Mouse (Mus musculus): ENCODE results near the gene Kat6b.

Gene Kat6b

GRCm38 (mm10) chr14:21592152-21592551, 110.9 kb downstream of the Kat6b start:
- no peak for DNase-seq (ENCODE audit: low read depth, low spot score)

DNA sequence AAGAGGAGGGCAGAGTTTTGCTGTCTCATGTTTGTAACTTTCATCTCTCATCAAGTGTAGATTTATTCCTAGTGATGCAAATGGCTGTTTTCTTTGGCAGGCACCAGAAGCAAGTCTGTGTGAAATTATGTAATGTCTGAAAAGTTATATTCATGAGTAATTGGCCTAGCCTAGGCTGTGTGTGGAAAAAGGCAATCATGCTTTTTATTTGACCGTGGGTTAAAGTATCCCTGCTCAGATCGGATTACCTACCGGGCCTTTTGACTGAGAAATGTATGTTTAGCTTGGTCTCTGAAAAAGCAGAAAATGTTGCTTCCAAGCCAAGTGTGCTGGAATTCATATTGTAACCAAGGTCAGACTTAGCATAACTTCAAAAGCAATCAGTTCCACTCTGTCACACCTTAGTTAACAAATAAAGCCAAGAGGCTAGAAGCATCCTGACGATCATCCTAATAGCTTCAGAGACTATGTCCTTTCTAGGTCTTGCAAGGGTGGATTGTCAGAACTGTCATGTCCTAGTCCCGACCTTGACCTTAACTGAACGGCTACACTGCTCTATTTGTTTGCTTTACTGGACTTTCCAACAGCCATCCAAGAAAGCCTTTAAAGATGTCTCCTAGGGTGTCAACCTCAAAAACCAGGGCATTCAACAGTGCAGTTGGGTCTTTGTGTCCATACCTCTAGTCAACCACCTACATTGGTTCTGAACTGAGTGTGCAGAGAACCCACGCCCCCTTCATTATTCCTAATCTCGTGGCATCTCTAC, 111.9 kb downstream of the Kat6b start:
- no peak for DNase-seq (ENCODE audit: low read depth, low spot score)

DNA sequence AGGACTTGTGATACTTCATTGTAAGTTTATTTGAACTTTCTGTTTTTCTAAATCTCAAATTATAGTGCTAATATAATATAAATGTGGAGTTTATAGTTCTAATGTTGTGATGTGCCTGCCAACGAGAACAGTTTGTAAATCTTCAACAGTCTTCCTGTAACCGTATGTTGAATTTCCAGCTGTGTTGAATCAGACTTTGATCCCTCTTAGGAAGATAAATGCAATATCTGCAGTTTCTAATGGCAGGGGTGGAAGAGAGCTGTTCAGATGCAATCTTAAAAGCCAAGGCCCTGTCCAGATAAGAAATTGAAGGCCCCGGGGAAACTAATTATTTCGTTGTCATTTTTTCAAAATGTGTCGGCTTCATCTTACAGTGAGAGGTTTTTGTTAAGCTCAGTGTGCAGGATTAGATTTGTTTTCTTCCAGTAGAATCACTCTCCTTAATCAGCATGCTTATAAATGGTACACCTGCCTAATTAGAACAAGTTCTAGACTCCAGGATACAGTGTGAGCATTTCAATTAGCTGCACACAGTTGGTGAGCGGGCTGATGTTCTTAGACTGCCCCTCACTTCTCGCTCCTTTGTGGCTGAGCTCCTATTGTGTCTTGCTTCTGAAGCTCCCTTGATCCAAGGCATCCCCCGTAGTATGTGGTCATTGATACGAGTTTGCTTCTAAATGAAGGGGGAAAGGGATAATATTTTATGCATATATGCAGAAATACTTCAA, 118.4 kb downstream of the Kat6b start:
- DNase-seq (ENCODE audit: low read depth, low spot score): no peak

DNA sequence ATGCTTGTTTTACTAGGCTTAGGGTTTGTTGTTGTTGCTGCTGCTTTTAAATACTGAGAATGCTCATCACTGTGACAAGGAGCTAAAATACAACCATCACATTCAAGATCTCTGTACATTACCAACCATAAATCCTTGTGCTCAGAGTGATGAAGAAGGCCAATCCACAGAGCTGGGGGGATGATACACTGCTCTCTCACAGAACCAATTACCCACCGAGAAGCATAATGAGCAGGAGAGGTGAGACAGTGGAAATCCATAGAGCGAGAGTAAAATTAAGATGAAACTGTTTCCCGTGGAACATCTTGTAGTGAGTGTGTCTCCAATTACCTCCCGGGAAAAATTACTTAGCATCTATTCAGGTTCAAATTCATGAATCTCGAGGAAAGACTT, 118.9 kb downstream of the Kat6b start:
- no peak for DNase-seq (ENCODE audit: low read depth, low spot score)

GRCm38 (mm10) chr14:21600628-21601027, 119.4 kb downstream of the Kat6b start:
- no peak for DNase-seq (ENCODE audit: low read depth, low spot score)

DNA sequence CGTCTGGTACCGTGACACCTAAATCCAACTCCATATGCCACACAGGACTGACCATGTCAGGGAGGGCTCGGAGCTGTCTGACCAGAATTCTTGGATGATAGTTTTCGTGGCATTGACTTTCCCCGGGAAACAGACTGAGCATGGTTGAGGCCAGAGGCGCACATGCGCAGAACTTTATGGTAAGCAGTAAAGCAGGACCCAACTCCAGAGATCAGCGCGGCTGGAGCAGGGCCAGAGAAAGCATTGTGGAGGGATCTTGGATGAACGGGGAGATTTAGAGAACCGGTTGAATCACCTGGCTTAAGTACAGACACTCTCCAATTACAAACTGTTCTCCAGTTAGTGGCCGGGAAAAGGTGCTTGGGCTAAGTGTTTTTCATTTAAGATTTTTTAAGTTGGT, 120.9 kb downstream of the Kat6b start:
- DNase-seq (ENCODE audit: low read depth, low spot score): no peak

DNA sequence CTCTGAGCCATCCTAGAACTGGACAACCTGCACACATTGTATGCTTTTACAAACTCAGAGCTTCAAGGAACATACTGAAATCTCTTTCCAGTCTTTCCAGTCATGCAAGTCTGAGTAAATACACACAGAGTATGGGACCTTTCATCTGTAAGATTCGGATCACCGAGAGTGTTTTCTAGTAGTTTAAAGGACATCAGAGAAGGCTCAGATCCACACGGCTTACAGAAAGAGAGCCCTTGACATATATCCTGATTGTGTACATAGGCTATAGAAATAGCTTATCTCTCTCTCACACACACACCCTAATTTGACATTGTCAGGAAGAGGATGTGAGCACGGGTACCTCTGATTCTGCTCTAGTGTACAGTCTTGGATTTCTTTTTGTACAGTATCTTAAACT, 121.7 kb downstream of the Kat6b start:
- no peak for DNase-seq (ENCODE audit: low read depth, low spot score)

DNA sequence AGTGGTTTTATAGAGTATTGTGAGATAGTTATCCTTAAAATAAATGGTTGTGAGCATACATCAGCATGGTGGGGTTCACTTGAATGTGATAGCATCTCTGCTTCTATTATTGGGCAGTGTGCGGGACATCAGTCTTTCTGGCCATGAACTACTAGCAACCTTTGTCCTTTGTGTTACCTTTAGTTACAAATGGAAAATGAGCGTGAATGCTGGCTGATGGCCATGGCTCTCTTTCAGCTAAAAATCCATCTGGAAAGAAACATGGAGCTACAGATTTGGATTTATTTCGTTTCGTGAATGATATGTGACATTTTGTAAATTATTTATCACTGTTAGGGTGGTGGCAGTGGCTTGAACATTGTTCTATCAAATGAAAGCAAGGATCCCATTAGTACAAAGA, 126.5 kb downstream of the Kat6b start:
- DNase-seq (ENCODE audit: low read depth, low spot score): no peak

GRCm38 (mm10) chr14:21608886-21609285, 127.7 kb downstream of the Kat6b start:
- DNase-seq (ENCODE audit: low read depth, low spot score): no peak

- DNase-seq (ENCODE audit: low read depth, low spot score): peak; percentile 44
Measured at GRCm38 (mm10) chr14:21610224-21610623, 129.0 kb downstream of the Kat6b start.

DNA sequence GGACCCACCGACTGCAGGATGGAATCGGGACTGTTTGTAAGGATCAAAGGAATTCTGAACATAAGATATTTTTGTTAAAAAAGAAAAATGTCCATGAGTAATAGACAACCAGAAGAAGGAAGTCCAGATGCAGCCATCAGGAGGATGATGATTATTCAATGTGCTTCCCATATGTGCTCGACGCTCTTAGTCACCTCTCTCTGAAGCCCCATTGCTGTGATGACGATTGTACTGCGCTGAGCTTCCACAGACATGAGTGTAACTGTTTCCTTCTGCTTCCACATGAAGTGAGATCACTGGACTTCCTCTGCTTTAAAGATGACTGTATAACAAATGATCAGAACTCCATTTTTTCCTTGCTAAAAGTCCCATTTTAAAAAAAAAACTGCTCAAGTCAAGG, 131.8 kb downstream of the Kat6b start:
- no peak for DNase-seq (ENCODE audit: low read depth, low spot score)

GRCm38 (mm10) chr14:21614103-21614502, 132.9 kb downstream of the Kat6b start:
- DNase-seq (ENCODE audit: low read depth, low spot score): no peak

DNA sequence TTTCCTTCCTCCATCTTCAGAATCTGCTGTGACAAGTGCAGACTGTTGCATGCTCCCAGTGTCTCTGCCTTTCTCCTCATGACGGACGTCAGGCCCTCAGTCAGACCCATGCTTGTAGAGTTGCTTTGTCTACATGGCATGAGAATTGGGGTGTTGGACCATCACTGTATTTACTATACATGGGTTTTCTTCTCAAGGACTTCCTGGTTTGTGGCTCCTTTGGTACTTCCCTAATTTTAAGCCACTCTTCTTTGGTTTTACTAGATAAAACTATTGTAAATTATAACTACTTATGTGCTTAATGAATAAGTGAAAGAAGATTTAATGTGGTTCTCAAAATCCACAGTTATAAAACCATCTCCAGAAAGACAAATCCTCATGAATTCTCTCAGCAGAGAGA, 134.6 kb downstream of the Kat6b start:
- DNase-seq (ENCODE audit: low read depth, low spot score): no peak

DNA sequence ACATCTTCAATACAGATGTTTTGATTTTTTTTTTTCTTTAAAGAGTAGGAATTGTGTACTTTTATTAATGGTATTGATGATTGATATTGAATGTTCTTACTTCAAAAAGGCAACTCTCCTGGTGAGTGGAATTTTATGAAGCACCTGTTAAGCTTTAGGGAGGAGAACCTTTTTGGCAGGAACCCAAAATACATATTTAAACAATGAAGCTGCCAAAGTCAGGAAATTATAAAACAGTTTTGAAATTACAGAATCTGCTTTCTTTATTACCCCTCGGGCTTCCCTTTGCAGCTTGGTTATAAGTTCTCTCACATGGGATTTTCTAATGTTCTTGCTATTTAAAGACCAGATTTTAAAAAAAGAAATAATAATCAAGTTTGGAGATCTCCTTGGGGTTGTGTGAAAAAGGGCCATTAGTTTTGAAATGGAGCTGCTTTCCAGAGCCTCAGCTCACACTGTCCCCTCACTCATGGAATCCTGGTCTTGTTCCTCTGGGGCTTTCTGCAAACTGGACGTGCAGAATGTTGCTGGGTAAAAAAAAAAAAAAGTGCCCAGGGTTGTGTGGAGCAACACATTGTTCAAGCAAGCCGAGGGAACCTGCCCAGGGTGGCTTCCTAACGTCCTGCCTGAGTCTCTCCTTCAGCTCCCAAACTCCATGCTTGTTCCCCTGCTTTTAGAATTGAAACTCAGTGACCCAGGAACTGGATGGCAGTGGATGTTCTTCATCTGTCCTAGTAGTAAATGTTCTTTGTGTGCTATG, 136.2 kb downstream of the Kat6b start:
- DNase-seq (ENCODE audit: low read depth, low spot score): no peak

GRCm38 (mm10) chr14:21619951-21620350, 138.7 kb downstream of the Kat6b start:
- DNase-seq (ENCODE audit: low read depth, low spot score): no peak

GRCm38 (mm10) chr14:21625946-21626345, 144.7 kb downstream of the Kat6b start:
- no peak for DNase-seq (ENCODE audit: low read depth, low spot score)

DNA sequence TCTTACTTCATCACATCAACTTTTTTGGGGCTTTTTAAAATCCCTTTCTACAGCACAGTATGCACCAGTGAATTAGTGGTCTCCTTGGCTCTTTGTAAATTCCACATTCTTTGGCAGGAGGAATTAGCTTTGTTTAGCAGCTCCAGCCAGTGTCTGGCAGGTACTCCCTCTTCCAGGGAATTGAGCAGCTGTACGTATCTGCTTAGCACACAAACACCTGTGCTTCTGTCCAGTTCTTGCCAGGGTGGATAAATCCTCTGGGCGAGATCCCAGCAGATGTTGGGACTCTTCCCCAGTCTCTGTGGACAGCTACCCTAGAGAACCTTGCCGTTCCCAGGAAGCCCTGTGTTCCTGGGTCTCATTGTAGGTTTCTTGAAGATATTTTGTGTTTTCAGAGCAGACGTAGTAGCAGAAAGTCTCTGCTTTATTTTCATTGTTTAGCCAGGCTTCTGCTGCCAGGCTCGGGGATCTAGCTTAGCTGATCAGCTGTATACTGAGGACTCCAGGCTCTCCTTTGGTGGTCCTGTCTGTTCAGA, 150.5 kb downstream of the Kat6b start:
- DNase-seq (ENCODE audit: low read depth, low spot score): no peak

DNA sequence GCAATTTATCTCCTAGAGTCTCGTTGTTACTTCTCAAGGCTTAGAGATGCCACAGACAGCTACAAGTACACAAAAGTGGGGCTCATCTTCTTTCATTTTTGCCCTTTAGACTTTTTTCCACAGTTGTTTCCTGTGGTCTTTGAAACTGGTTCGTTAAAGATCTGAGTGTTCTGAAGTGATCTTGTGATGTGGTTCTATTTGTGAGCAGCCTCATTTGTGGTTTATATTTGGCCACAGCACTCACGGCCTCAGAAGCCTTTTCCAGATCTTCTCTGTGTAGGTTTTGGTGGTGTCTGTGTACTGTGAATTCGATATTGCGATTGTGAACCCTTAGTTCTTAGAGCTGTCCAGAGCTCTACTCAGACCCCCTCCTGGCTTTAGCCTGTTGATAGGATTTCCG, 155.3 kb downstream of the Kat6b start:
- DNase-seq (ENCODE audit: low read depth, low spot score): no peak

DNA sequence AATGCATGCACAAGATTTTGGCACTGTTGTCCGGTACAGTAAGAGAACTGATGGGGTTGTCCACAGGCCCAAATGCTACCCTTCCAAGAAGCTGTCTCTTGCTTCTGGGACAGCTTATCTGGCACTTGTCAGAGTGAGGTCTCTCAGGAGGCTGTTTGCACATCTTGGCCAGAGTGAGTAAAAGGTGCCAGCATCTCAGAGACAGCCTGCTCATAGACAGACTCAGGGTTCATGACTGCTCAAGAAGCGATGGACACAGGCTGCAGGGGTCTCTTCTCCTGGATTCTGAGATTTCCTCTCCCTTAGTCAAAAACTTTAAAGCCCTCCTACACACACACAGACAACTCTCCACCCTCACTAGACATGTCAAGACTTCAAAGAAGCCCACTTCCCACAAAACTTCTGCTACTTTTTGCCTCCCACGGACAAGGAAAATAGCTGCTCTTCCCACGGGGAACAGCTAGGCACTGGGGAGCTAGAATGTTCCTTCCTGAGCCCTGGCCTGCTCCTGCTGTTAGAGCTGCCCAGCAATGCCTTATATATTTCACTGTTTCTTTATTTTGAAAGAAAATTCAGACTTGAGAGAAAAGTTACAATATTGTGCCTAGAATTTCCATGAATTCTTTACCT, 159.7 kb downstream of the Kat6b start:
- DNase-seq (ENCODE audit: low read depth, low spot score): no peak

DNA sequence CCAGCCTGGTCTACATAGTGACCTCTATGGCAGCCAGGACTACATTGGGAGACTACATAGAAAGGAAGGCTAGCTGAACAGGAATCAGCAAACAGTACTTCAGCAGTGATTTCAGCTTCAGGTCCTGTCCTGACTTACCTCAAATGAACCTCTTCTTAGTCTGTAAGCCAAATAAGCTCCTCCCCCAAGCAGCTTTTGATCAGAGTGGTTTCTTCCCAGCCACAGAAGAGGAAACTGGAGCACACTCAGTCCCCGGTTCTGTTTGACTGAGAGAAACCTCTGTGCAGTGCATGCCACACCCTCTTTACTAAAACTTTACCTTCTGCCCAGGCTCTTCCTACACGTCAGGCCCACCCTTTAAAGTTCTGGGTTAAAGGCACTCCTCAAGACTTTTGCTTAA, 172.6 kb downstream of the Kat6b start:
- no peak for DNase-seq (ENCODE audit: low read depth, low spot score)

GRCm38 (mm10) chr14:21659155-21659554, 177.9 kb downstream of the Kat6b start:
- no peak for DNase-seq (ENCODE audit: low read depth, low spot score)

- peak; percentile 30 for DNase-seq (ENCODE audit: low read depth, low spot score)
Measured at GRCm38 (mm10) chr14:21659652-21660051, 178.4 kb downstream of the Kat6b start.
